Mouse (Mus musculus): ENCODE measurements around the gene Suds3. TPM values are rescaled to one million over a fixed set of nuclear protein-coding genes. Genes with fewer than 3 reads are reported as not detected.

Gene Suds3
- polyA plus RNA-seq, 1 experiment from 2014 or later, result 72.7 TPM

DNA sequence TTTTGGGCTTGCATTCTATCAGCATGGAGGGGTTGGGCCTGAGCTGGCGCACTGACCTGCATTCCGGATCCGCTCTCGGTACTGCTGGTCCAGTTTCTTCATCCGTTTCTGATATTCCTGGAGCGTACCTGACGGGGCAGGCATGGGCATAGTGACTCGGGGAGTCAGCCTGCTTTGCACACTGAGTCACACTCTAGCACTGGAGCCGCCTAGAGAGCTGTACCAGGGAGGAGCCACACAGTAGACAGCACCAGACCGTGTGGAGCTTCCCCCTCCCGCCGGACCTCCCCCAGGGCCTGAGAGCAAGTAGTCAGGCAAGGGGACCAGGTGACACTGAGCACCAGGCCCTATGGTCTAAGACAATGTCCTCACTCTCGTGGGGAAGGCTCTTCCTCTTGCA is 7.6 kb downstream of the Suds3 start:
- WGBS, result 94% methylated on average over 13 of the region's 13 CpGs
- no peak for ATAC-seq

DNA sequence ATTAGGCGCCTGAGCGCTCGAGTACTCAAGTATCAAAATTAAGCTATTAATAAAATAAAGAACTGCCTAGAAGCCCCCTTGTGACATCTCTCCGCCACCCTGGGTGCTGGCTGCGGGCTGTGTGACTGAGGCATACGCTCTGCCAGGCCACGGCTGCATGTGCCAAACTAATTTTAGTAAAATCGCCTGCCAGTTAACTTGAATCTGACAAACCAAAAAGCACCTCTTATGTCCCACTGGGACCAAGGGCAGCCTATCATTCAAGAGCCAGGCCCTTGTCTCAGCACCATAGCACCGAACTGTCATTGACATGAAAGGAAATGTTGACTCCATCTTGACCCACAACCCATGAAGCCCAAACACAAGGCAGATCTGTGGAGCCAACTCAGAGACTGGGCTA is 10.2 kb downstream of the Suds3 start:
- Histone ChIP-seq H3K27ac (no peak overlapping the region), H3K27me3 (replicated peaks) (no peaks in the 10 kb centered on the region), H3K4me2 (replicated peaks) (no peak overlapping the region), H3K4me1 (replicated peaks) (no peaks in the 10 kb centered on the region), H3K4me3 (replicated peaks) (no peak overlapping the region), H3K9ac (no peak overlapping the region), H3K9me3 (no peaks in the 10 kb centered on the region), H3K36me3 (peaks cover 49% of the 10 kb centered on the region)
- 89% methylated on average over 9 of the region's 9 CpGs for WGBS
- ATAC-seq, result no peak

More for the DNA sequence above, 7.6 kb downstream of the Suds3 start:
- Histone ChIP-seq H3K4me3 (replicated peaks) (no peak overlapping the region), H3K36me3 (peaks cover 51% of the 10 kb centered on the region), H3K9me3 (no peaks in the 10 kb centered on the region), H3K27ac (no peak overlapping the region), H3K4me1 (replicated peaks) (no peaks in the 10 kb centered on the region), H3K4me2 (replicated peaks) (no peak overlapping the region), H3K27me3 (replicated peaks) (no peaks in the 10 kb centered on the region), H3K9ac (no peak overlapping the region)

DNA sequence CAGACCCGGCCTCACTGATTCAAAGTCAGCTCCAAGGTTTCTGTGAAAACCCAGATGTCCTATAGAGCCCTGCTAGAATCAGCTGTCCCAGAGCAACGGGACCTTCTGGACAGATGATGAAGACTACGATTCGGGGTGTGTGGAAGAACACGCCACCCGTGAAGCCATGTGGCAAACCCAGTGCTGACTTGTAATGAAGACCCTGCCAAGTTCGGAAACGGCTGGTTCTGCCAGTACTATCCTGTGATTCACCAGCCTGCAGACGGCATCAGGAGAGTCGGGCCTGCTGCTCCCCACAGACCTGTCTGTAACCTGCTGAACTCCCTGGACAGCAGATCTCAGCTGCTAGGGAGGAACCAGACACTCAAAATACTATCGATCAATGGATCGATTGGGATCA is 11.6 kb downstream of the Suds3 start:
- Histone ChIP-seq H3K27me3 (replicated peaks) (no peaks in the 10 kb centered on the region), H3K36me3 (peaks cover 55% of the 10 kb centered on the region), H3K9me3 (no peaks in the 10 kb centered on the region), H3K9ac (no peak overlapping the region), H3K4me1 (replicated peaks) (no peaks in the 10 kb centered on the region), H3K27ac (no peak overlapping the region), H3K4me3 (replicated peaks) (no peak overlapping the region), H3K4me2 (replicated peaks) (no peak overlapping the region)
- no peak for ATAC-seq
- WGBS, result 93% methylated on average over 12 of the region's 12 CpGs

DNA sequence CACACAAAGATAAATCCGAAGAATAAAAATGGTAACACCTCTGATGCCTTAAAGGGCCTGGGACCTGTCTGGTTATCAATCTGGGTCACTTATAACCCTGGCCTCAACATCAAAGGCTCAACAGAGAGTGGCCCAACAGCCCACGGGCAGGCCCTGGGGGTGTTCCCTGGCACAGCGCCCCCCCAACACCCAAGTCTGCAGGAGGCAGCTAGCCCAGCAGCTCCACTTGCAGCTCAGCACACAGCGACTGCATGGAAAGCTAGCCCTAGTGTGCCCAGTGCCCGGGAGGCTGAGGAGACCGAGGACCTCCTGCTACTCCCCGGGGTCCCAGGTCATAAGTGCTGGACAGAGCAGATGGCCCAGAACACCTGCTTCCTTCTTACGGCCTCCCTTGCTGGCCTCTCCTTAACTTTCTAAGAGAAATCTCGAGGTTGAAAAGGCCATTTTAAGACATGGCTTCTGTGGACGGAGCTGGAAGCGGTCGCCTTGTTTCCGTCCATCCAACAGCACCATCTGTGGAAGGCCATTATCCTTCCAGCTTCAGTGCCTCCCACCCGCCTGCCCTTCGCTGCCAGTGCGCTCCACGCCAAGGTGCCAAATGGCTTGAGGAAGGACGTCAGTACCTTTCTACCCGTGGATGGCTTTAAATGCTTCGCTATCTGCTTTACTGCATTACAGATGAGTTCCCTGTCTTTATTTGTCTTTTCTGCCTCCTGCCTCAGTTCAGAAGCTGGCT is 12.6 kb downstream of the Suds3 start:
- no peaks in the 10 kb centered on the region for H3K9me3 ChIP-seq
- no peaks in the 10 kb centered on the region for H3K4me1 ChIP-seq (replicated peaks)
- H3K27me3 ChIP-seq (replicated peaks), result no peaks in the 10 kb centered on the region
- WGBS, result 93% methylated on average over 20 of the region's 20 CpGs
- no peak overlapping the region for H3K27ac ChIP-seq
- ATAC-seq, result no peak
- peaks cover 52% of the 10 kb centered on the region for H3K36me3 ChIP-seq
- no peak overlapping the region for H3K4me3 ChIP-seq (replicated peaks)
- no peak overlapping the region for H3K4me2 ChIP-seq (replicated peaks)
- no peak overlapping the region for H3K9ac ChIP-seq

DNA sequence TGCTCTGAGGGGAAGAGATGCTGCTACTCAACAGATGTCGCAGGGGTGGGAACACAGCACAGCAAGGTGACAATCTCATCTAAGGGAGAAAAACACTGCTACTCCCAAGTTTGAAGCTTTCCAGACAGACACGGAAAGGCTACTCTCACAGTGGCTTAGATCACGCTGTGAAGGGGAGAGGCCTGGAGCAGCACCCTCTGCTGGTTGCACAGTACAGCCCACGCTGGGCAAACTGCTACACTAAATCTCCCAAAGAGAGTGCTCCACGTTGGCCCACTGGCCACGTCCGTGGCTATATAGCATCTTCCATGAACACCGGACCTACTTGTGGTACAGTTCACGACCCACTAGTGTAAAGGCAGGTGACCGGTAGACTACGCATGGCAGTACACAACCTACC is 16.2 kb downstream of the Suds3 start:
- H3K27ac ChIP-seq, result no peak overlapping the region
- no peak overlapping the region for H3K9ac ChIP-seq
- H3K4me2 ChIP-seq (replicated peaks), result no peak overlapping the region
- H3K9me3 ChIP-seq, result no peaks in the 10 kb centered on the region
- no peaks in the 10 kb centered on the region for H3K4me1 ChIP-seq (replicated peaks)
- ATAC-seq, result no peak
- peaks cover 31% of the 10 kb centered on the region for H3K36me3 ChIP-seq
- H3K4me3 ChIP-seq (replicated peaks), result no peak overlapping the region
- whole genome bisulfite sequencing, result 84% methylated on average over 11 of the region's 11 CpGs
- H3K27me3 ChIP-seq (replicated peaks), result no peaks in the 10 kb centered on the region

DNA sequence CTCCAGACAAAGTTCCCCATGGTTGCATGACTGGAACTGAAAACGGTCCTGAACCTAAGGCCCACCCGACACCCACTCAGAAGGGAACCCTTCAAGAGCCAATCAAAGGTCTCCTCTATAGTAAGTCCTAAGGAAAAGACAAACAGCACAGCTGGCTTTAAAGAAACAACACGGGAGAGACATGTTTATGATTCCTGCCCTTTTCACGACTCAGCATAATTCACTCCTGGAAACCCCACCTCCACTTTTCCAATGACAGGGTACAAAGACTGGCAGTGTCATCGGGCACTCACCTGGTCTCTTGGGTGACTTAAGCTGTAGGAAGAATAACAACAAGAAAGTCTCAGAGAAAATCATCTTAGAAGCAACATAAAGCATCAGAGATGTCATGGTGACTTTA is 16.9 kb downstream of the Suds3 start:
- H3K9ac ChIP-seq, result no peak overlapping the region
- no peak overlapping the region for H3K27ac ChIP-seq
- no peaks in the 10 kb centered on the region for H3K9me3 ChIP-seq
- no peak overlapping the region for H3K4me3 ChIP-seq (replicated peaks)
- no peaks in the 10 kb centered on the region for H3K27me3 ChIP-seq (replicated peaks)
- H3K36me3 ChIP-seq, result peaks cover 28% of the 10 kb centered on the region
- WGBS, result 77% methylated on average over 5 of the region's 5 CpGs
- no peak overlapping the region for H3K4me2 ChIP-seq (replicated peaks)
- no peak for ATAC-seq
- H3K4me1 ChIP-seq (replicated peaks), result no peaks in the 10 kb centered on the region

DNA sequence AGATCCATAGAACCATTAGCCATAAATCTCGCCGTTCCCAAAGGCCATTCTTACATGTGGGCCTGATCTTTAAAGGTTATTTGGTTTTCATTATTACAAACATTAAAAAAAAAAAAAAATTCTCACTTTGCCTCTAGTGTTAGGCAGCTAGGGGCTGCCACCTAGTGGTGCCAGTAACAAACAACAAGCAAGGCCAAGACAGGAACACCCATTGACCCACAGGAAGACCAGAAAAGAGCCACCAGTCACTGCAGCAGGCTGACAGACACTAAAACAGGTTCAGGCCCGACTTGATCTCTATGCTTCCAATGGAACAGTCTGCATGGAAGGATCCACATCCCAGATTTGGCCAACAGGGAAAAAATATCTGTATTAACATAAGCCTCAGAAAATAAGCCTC is 19.2 kb downstream of the Suds3 start:
- H3K27ac ChIP-seq, result no peak overlapping the region
- WGBS, result 50% methylated on average over 3 of the region's 3 CpGs
- H3K4me3 ChIP-seq (replicated peaks), result no peak overlapping the region
- H3K4me2 ChIP-seq (replicated peaks), result no peak overlapping the region
- no peak overlapping the region for H3K9ac ChIP-seq
- ATAC-seq, result no peak
- H3K9me3 ChIP-seq, result no peaks in the 10 kb centered on the region
- H3K27me3 ChIP-seq (replicated peaks), result no peaks in the 10 kb centered on the region
- no peaks in the 10 kb centered on the region for H3K4me1 ChIP-seq (replicated peaks)
- peaks cover 36% of the 10 kb centered on the region for H3K36me3 ChIP-seq

DNA sequence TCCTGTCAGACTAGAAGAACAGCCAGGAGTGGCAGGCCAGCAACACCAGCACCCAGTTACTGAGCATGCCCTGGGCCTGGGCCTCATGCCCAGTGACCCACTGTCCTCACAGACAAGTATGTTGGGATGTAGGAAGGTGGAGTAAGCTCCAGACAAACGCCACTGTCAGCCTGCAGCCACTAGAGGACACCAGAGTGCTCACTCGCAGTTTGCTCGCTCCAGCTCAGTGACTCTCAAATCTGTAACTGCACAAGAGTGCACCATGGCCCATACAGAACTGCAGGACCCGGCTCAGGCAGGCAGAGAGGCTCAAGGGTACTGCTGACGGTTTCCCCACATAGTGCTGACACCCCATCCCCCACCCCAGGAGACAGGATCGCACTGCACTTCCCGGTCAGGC is 21.5 kb downstream of the Suds3 start:
- peaks cover 28% of the 10 kb centered on the region for H3K36me3 ChIP-seq
- H3K4me3 ChIP-seq (replicated peaks), result no peak overlapping the region
- 42% methylated on average over 7 of the region's 7 CpGs for WGBS
- H3K27ac ChIP-seq, result no peak overlapping the region
- H3K4me1 ChIP-seq (replicated peaks), result peaks cover 2% of the 10 kb centered on the region; the same call in 1 of the 2 replicates
- H3K9ac ChIP-seq, result no peak overlapping the region
- no peaks in the 10 kb centered on the region for H3K27me3 ChIP-seq (replicated peaks)
- ATAC-seq, result no peak
- H3K9me3 ChIP-seq, result no peaks in the 10 kb centered on the region
- no peak overlapping the region for H3K4me2 ChIP-seq (replicated peaks)

DNA sequence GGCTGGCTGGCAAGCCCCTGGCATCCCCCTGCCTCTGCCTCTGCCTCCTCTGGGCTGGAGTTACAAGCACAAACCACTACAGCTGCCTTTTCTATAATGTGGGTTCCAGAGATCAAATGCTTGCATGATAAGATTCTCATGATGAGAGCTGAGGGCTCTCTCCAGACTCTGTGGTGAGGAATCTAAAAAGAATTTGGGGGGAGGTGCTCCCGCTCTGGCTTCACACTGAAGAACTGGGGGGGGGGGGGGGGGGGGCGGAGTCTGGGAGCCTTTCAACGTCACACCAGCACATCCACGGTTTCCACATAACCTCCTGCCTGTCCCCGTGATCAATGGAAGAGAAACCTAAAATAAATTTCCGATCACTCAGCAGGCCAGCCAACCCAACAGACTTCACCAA is 26.1 kb downstream of the Suds3 start:
- peaks cover 17% of the 10 kb centered on the region for H3K36me3 ChIP-seq
- no peak overlapping the region for H3K9ac ChIP-seq
- no peak overlapping the region for H3K27ac ChIP-seq
- 0 out of 2 replicates have a peak, but pooled peaks cover 4% of the 10 kb centered on the region for H3K27me3 ChIP-seq (replicated peaks)
- 17% methylated on average over 6 of the region's 6 CpGs for WGBS
- H3K4me1 ChIP-seq (replicated peaks), result peaks cover 3% of the 10 kb centered on the region; the same call in 1 of the 2 replicates
- ATAC-seq, result 0 out of 2 replicates have a peak, but pooled peaks have one; percentile 43
- no peaks in the 10 kb centered on the region for H3K9me3 ChIP-seq
- no peak overlapping the region for H3K4me2 ChIP-seq (replicated peaks)
- H3K4me3 ChIP-seq (replicated peaks), result no peak overlapping the region

DNA sequence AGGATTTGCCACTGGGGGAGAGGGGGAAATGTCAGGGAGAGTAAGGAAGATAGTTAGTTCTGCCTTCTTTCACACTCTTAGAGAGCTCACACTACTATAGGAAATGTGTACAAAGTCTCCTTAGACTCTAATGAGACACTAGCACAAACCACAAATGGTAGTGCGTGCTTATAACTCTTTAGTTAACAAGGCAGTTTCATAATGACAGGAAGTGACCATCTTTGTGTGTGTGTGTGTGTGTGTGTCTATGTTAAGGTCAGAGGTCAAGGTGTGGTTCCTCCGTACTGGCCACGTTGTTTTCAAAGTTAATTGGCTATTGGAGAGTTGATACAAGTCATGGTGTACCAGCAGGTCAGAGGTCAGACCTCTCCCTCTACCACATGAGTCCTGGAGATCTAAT is 26.8 kb downstream of the Suds3 start:
- H3K27ac ChIP-seq, result no peak overlapping the region

DNA sequence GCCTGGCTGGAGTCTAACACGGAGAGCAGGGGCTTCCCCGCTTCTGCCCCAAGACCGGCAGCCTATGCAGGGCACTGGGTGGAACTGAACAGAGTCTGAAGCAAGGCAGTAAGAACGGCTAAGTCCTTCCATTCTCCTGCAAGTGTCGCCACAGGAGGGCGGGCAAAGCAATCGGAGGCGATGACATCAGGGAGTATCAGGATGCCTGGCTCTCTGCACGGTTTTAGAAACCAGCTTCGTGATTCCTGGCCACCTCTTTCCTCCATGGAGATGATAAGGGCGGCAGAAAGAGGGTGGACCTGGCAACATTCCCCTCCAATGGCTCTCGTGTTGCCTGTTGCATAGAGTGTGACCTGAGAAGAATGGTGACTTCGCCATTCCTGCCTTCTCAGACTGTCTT is 28.2 kb downstream of the Suds3 start:
- Histone ChIP-seq H3K36me3 (peaks cover 10% of the 10 kb centered on the region), H3K4me3 (replicated peaks) (0 out of 2 replicates have a peak overlapping the region, but pooled peaks have one; percentile 2), H3K4me1 (replicated peaks) (peaks cover 3% of the 10 kb centered on the region; the same call in 1 of the 2 replicates), H3K27ac (no peak overlapping the region), H3K9ac (no peak overlapping the region), H3K4me2 (replicated peaks) (peak overlapping the region; percentile 43), H3K9me3 (no peaks in the 10 kb centered on the region), H3K27me3 (replicated peaks) (0 out of 2 replicates have a peak, but pooled peaks cover 4% of the 10 kb centered on the region)
- 6% methylated on average over 13 of the region's 13 CpGs for WGBS
- ATAC-seq, result no peak

More for the DNA sequence above, 26.8 kb downstream of the Suds3 start:
- Histone ChIP-seq H3K4me2 (replicated peaks) (no peak overlapping the region), H3K36me3 (peaks cover 17% of the 10 kb centered on the region), H3K9me3 (no peaks in the 10 kb centered on the region), H3K27me3 (replicated peaks) (0 out of 2 replicates have a peak, but pooled peaks cover 4% of the 10 kb centered on the region), H3K4me3 (replicated peaks) (no peak overlapping the region), H3K9ac (no peak overlapping the region), H3K4me1 (replicated peaks) (peaks cover 3% of the 10 kb centered on the region; the same call in 1 of the 2 replicates)
- WGBS, result 38% methylated on average over 3 of the region's 3 CpGs
- no peak for ATAC-seq

DNA sequence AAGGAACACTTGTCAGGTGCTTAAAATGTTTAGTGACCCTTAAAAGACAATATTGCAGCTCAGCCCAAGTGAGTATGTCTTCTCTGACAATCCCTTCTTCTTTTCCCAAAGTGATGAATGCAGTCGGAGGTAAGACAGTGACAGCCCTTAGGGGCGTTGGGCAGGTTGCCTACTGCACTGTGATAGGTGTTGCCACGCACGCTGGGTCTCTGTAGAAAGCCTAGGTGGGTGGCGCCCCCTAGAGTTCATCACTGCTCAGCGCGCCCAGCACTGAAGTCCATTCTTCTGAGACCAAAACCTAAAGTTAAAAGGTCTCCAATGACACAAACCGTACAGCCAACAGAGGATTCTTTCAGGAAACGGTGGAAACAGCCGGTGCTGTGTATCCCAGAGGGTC is 46.4 kb downstream of the Suds3 start:
- Histone ChIP-seq H3K27me3 (replicated peaks) (no peaks in the 10 kb centered on the region), H3K9ac (no peak overlapping the region), H3K36me3 (no peaks in the 10 kb centered on the region), H3K9me3 (no peaks in the 10 kb centered on the region), H3K27ac (no peak overlapping the region), H3K4me2 (replicated peaks) (peak overlapping the region; percentile 30; the same call in 1 of the 2 replicates), H3K4me1 (replicated peaks) (no peaks in the 10 kb centered on the region), H3K4me3 (replicated peaks) (no peak overlapping the region)
- WGBS, result 15% methylated on average over 10 of the region's 10 CpGs
- no peak for ATAC-seq
